ENCODE assay signal across 8 mouse cellular contexts in the genomic region with DNA sequence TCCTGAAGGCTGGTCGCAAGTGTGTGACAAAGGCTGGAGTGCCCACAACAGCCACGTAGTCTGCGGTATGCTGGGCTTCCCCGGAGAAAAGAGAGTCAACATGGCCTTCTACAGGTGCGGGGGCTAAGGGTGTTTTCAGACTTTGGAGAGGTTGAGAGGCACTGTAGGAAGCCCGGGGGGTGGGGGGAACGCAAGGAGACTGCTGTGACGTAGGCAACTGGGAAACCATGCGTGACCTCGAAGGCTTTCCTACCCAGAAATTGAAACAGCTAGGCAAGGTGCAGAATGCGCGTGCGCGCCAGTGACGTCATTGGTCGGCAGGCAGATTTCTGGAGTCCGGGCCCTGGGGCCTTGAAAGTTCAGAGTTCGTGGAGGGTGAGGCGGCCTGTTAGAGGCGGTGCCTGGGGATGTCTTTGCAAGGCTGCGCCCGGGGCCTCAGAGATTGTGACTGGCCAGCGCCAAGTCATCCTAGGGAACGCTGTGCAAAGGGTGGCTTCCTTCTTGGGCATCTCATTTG. TPM values are rescaled to one million over a fixed set of nuclear protein-coding genes. Genes with fewer than 3 reads are reported as not detected.
DNase-seq lines count a peak whose midpoint lies in the region; ATAC-seq lines count a peak whose summit lies in the region.

No protein-coding gene starts in this region.

- H3K4me2 ChIP-seq in hindbrain, embryonic 15.5 days = peak overlapping the region; percentile 68

- peak overlapping the region; percentile 21; the same call in 1 of the 2 replicates for H3K9ac ChIP-seq in hindbrain, embryonic 15.5 days

- H3K27me3 ChIP-seq in hindbrain, embryonic 15.5 days = peaks cover 19% of the 10 kb centered on the region

- H3K4me1 ChIP-seq in hindbrain, embryonic 15.5 days (replicated peaks) = peaks cover 16% of the 10 kb centered on the region

- H3K36me3 ChIP-seq in hindbrain, embryonic 15.5 days = no peaks in the 10 kb centered on the region

- no peaks in the 10 kb centered on the region for H3K9me3 ChIP-seq in hindbrain, embryonic 15.5 days

- peak overlapping the region; percentile 34 for H3K4me3 ChIP-seq in hindbrain, embryonic 15.5 days

- no peak overlapping the region for H3K27ac ChIP-seq in hindbrain, embryonic 15.5 days (replicated peaks)

- peak; percentile 65 for ATAC-seq in hindbrain, embryonic 15.5 days (ENCODE audit: low FRiP score, low read depth)

- peak; percentile 87 for DNase-seq in T-cell, adult 2 months (ENCODE audit: low spot score)
- DNase-seq in cerebellum, postnatal 36 days = peak; percentile 91 to 92
- peak; percentile 94 for DNase-seq in gastrocnemius, adult 18-20 months (ENCODE audit: low spot score)
- peak; percentile 87 to 93 for DNase-seq in layer of hippocampus, postnatal 25 days (ENCODE audit: extremely low spot score in 1 of 2, low spot score in 1 of 2)
- peak; percentile 94 for DNase-seq in lung, postnatal 10 days
- DNase-seq in ovary, postnatal 14 days (ENCODE audit: low spot score) = peak; percentile 90
- DNase-seq in thymus, postnatal 10 days (ENCODE audit: low spot score in 2 of 2) = peak; percentile 79 to 92

- WGBS in hindbrain, embryonic 15.5 days = 11% methylated on average over 24 of the region's 24 CpGs

RNA-seq across cellular contexts. Expression of a gene that starts 4.6 kb away (rescaled TPM):
- 1 to 10 TPM; 1.2 to 1.4 TPM for total RNA-seq in gastrocnemius, adult 18-20 months (2021)
- polyA plus RNA-seq in hindbrain, embryonic 15.5 days (2015; fragmentation: Nextera tagmentation; extraction: Ambion mirVana) = 6.6 and 6.7 TPM in 2 replicates
- total RNA-seq in layer of hippocampus, postnatal 25 days (2021) = 1 to 10 TPM; 3.3 to 3.9 TPM

RNA-seq across cellular contexts. Expression of a gene that starts 5.3 kb away (rescaled TPM):
- total RNA-seq in gastrocnemius, adult 18-20 months (2021) = 1 to 10 TPM; 1.1 to 1.4 TPM
- polyA plus RNA-seq in hindbrain, embryonic 15.5 days (2015; fragmentation: Nextera tagmentation; extraction: Ambion mirVana) = 1.7 and 2.6 TPM in 2 replicates
- total RNA-seq in layer of hippocampus, postnatal 25 days (2021) = 1 to 10 TPM; 1.9 to 2.5 TPM

RNA-seq across cellular contexts. Expression of a gene that starts 15.8 kb away (rescaled TPM):
- total RNA-seq in gastrocnemius, adult 18-20 months (2021) = 100 to 1,000 TPM in 1 of 2 experiments, 10 to 100 TPM in 1; 94.0 to 101 TPM
- 168 and 186 TPM in 2 replicates for polyA plus RNA-seq in hindbrain, embryonic 15.5 days (2015; fragmentation: Nextera tagmentation; extraction: Ambion mirVana)
- total RNA-seq in layer of hippocampus, postnatal 25 days (2021) = 100 to 1,000 TPM; 115 to 121 TPM

RNA-seq across cellular contexts. Expression of a gene that starts 16.5 kb away (rescaled TPM):
- total RNA-seq in gastrocnemius, adult 18-20 months (2021) = 10 to 100 TPM; 15.3 to 17.4 TPM
- 78.3 and 79.8 TPM in 2 replicates for polyA plus RNA-seq in hindbrain, embryonic 15.5 days (2015; fragmentation: Nextera tagmentation; extraction: Ambion mirVana)
- total RNA-seq in layer of hippocampus, postnatal 25 days (2021) = 10 to 100 TPM; 51.8 to 52.7 TPM

RNA-seq across cellular contexts. Expression of a gene that starts 19.1 kb away (rescaled TPM):
- under 1 TPM; 0.27 to 0.45 TPM for total RNA-seq in gastrocnemius, adult 18-20 months (2021)
- 0.62 and 0.75 TPM in 2 replicates for polyA plus RNA-seq in hindbrain, embryonic 15.5 days (2015; fragmentation: Nextera tagmentation; extraction: Ambion mirVana)
- total RNA-seq in layer of hippocampus, postnatal 25 days (2021) = 1 to 10 TPM in 1 of 2 experiments, under 1 TPM in 1; 0.81 to 1.1 TPM
